Mouse (Mus musculus) midbrain, embryonic 11.5 days (tissue): ENCODE measurements around the gene Chmp1a. TPM values are rescaled to one million over a fixed set of nuclear protein-coding genes. Genes with fewer than 3 reads are reported as not detected.

ENCODE experiments used
- ATAC-seq: fragments of 200-750 bp; cut with Nextera tagmentation; 2 replicates; pipeline ENCODE4 v1.8.0; 2017; ENCODE audit warnings: moderate TSS enrichment, moderate library complexity; ENCODE audit not compliant: low FRiP score
- DNase-seq: peaks from one replicate; pipeline ENCODE4 v3.0.0; 2015; ENCODE audit warnings: low spot score; ENCODE audit errors: missing footprints
- H3K27ac ChIP-seq: fragments of 300-500 bp; sonication (generic); 2 replicates; pipeline ENCODE4 v1.5.1; 2014; ENCODE audit warnings: low read depth, low read length
- H3K27me3 ChIP-seq: fragments of 300-500 bp; sonication (generic); 2 replicates; pipeline ENCODE4 v1.6.1; 2014; ENCODE audit warnings: mild to moderate bottlenecking, low read length, moderate library complexity, mixed read lengths; ENCODE audit not compliant: control insufficient read depth, insufficient read depth
- H3K36me3 ChIP-seq: fragments of 300-500 bp; sonication (generic); 2 replicates; pipeline ENCODE4 v1.6.1; 2014; ENCODE audit warnings: mild to moderate bottlenecking, low read length, moderate library complexity, mixed read lengths; ENCODE audit not compliant: control insufficient read depth, insufficient read depth
- H3K4me1 ChIP-seq: fragments of 300-500 bp; sonication (generic); 2 replicates; pipeline ENCODE4 v1.6.1; 2014; ENCODE audit warnings: low read length; ENCODE audit not compliant: control insufficient read depth, insufficient read depth
- H3K4me2 ChIP-seq: fragments of 300-500 bp; sonication (generic); 2 replicates; pipeline ENCODE4 v1.6.1; 2014; ENCODE audit warnings: mild to moderate bottlenecking, moderate library complexity
- H3K4me3 ChIP-seq: fragments of 300-500 bp; sonication (generic); 2 replicates; pipeline ENCODE4 v1.5.1; 2014; ENCODE audit warnings: low read depth, low read length
- H3K9ac ChIP-seq: fragments of 300-500 bp; sonication (generic); 2 replicates; pipeline ENCODE4 v1.6.1; 2014; ENCODE audit warnings: low read length
- H3K9me3 ChIP-seq: fragments of 300-500 bp; sonication (generic); 2 replicates; pipeline ENCODE4 v1.6.1; 2016; ENCODE audit warnings: low read length; ENCODE audit not compliant: control insufficient read depth
- WGBS: fragments of 180-500 bp; shearing (Covaris S2); extraction: QIAGEN DNeasy Blood & Tissue Kit; methylation state at CpG from one replicate; pipeline ENCODE4 v1.1.7; 2014; 5-methylcytosine and 5-hydroxymethylcytosine counted together
- polyA plus RNA-seq: library from polyadenylated mRNA; unstranded; fragments of >200 nt; fragmentation: Nextera tagmentation; extraction: Ambion mirVana; gene quantifications from 2 replicates; pipeline ENCODE4 v1.2.1, GENCODE M21; 2014

Gene Chmp1a
- polyA plus RNA-seq, 1 experiment from 2014 or later = 104 TPM

DNA sequence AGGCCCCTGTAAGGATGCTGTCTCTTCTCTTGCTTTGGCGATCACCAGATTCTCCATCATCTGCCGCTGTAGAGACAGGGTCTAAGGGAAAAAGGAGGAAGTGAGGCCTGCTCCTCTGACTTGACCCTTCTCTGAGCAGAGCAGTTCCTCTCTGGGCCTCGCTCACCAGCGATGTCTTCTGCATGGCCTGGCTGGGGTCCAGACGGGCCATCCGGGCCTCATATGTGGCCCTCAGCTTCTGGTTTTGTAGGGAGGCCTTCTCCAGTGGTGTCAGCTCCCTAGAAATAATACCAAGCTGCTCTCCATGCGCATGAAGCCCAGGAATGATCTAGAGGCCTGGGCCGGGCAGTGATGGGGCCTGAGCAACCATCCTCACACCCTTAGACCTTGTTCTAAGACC is 36.0 kb upstream of the Chmp1a start:
- Histone ChIP-seq H3K4me3 (no peak overlapping the region), H3K9ac (no peak overlapping the region), H3K4me1 (peaks cover 7% of the 10 kb centered on the region), H3K9me3 (no peaks in the 10 kb centered on the region), H3K36me3 (peaks cover 25% of the 10 kb centered on the region), H3K27ac (no peak overlapping the region), H3K4me2 (no peak overlapping the region), H3K27me3 (no peaks in the 10 kb centered on the region)
- WGBS = 92% methylated on average over 8 of the region's 8 CpGs
- no peak for ATAC-seq
- peak; percentile 23 for DNase-seq

- Histone ChIP-seq H3K36me3 (peaks cover 25% of the 10 kb centered on the region), H3K4me1 (no peaks in the 10 kb centered on the region; the same call in none of the 2 replicates), H3K9ac (no peak overlapping the region), H3K27ac (no peak overlapping the region), H3K4me2 (no peak overlapping the region), H3K4me3 (no peak overlapping the region), H3K9me3 (no peaks in the 10 kb centered on the region), H3K27me3 (no peaks in the 10 kb centered on the region)
- ATAC-seq (no peak), DNase-seq (peak; percentile 17)
- 95% methylated on average over 6 of the region's 6 CpGs for WGBS
These were observed 35.2 kb upstream of the Chmp1a start for GRCm38 (mm10) chr8:123247748-123248147.

GRCm38 (mm10) chr8:123245543-123245942 is 33.0 kb upstream of the Chmp1a start:
- ATAC-seq (no peak), DNase-seq (peak; percentile 47)
- Histone ChIP-seq H3K36me3 (peaks cover 23% of the 10 kb centered on the region), H3K27me3 (no peaks in the 10 kb centered on the region), H3K27ac (no peak overlapping the region), H3K9ac (no peak overlapping the region), H3K4me2 (no peak overlapping the region), H3K4me1 (no peaks in the 10 kb centered on the region), H3K4me3 (no peak overlapping the region), H3K9me3 (no peaks in the 10 kb centered on the region)
- WGBS = 95% methylated on average over 12 of the region's 12 CpGs

- H3K36me3 ChIP-seq = peaks cover 18% of the 10 kb centered on the region
- H3K4me3 ChIP-seq = no peak overlapping the region
- no peak overlapping the region for H3K9ac ChIP-seq
- H3K9me3 ChIP-seq = no peaks in the 10 kb centered on the region
- H3K4me1 ChIP-seq = no peaks in the 10 kb centered on the region
- no peaks in the 10 kb centered on the region for H3K27me3 ChIP-seq
- DNase-seq (peak; percentile 75), ATAC-seq (no peak)
- WGBS = 98% methylated on average over 4 of the region's 4 CpGs
- no peak overlapping the region for H3K27ac ChIP-seq
- no peak overlapping the region for H3K4me2 ChIP-seq
These were observed 31.8 kb upstream of the Chmp1a start for GRCm38 (mm10) chr8:123244382-123244781.

DNA sequence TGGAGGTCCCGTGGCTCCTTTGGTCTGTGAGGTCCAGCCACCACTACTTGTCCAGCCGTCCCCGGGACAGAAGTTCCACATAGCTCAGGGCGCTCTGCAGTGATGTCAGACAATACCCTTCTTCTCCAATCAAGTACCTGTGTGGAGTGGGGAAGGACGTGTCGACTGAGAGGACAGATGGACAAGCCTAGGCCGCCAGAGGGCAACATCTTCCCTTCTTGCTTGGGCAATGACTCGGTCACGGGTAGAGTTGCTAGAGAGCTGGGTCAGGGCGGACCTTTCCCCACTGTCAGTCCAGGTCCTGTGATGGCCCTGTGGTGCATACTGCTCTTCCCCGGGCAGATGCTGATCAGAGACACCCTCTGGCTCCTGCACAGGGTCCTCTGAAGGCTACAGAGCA is 30.5 kb upstream of the Chmp1a start:
- H3K27me3 ChIP-seq = no peaks in the 10 kb centered on the region
- 63% methylated on average over 11 of the region's 11 CpGs for WGBS
- no peak for ATAC-seq
- no peaks in the 10 kb centered on the region for H3K9me3 ChIP-seq
- no peak overlapping the region for H3K27ac ChIP-seq
- H3K4me3 ChIP-seq = no peak overlapping the region
- no peak overlapping the region for H3K9ac ChIP-seq
- peaks cover 12% of the 10 kb centered on the region for H3K36me3 ChIP-seq
- no peak overlapping the region for H3K4me2 ChIP-seq
- H3K4me1 ChIP-seq = no peaks in the 10 kb centered on the region
- peak; percentile 72 for DNase-seq

DNA sequence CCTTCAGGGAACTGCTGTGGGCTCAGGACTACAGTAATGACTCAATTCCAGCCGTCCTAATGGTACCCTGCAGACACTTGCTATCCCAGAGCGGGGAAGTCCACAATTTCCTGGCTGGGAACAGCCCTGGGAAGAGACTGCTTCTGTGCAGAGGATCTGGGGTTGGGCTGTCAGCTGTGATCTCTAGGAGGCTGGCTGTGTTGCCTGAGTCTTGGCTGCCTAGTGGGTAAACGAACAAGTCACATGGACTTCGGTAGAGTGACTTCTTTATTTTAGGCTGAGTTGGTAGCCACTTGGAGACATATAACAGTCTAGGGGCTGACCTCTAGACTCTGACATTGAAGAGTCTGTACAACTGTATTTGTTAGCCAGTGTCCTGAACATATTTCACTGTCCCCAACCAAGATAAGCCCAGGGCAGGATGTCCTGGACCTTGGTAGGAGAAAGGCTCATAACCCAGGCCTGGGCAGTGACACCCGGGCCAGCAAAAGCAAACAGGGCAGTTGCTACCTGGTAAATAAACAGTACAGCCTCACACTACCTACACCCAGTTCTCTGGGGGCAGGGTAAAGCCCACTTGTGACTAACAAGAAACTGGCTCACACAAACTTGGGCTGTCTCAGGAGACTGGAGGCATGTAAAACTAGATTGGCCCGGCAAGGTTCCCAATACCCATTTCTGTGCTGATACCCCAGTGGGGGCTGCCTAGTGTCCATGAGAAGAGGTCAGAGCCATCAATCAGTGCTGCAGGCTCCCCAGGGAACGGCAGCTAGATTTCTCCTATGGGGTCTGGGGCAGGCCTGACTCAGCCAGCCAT is 29.8 kb upstream of the Chmp1a start:
- Histone ChIP-seq H3K36me3 (peaks cover 5% of the 10 kb centered on the region), H3K4me1 (no peaks in the 10 kb centered on the region), H3K4me2 (no peak overlapping the region), H3K9ac (no peak overlapping the region), H3K27me3 (no peaks in the 10 kb centered on the region), H3K9me3 (no peaks in the 10 kb centered on the region), H3K27ac (no peak overlapping the region), H3K4me3 (no peak overlapping the region)
- ATAC-seq = no peak
- WGBS = 90% methylated on average over 7 of the region's 7 CpGs
- DNase-seq = peak; percentile 72

DNA sequence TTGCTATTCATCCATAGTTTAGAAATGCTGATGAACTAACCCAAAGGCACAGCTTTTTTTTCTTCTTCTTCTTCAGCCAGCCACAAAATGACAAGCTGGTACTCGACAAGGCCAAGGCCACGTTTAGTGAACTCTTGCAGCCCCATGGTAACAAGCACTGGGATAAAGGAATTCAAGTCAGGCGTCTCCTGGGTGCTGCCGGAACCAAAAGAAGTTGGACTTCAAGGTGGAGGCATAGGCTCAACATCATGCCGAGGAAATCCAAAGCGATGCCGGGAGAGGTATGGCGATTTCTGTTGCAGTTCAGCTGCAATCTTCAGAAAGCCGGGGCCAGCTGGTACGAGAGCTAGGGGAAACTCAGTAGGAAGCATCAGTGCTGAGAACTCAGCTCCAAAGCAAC is 26.8 kb upstream of the Chmp1a start:
- WGBS = 82% methylated on average over 10 of the region's 10 CpGs

DNA sequence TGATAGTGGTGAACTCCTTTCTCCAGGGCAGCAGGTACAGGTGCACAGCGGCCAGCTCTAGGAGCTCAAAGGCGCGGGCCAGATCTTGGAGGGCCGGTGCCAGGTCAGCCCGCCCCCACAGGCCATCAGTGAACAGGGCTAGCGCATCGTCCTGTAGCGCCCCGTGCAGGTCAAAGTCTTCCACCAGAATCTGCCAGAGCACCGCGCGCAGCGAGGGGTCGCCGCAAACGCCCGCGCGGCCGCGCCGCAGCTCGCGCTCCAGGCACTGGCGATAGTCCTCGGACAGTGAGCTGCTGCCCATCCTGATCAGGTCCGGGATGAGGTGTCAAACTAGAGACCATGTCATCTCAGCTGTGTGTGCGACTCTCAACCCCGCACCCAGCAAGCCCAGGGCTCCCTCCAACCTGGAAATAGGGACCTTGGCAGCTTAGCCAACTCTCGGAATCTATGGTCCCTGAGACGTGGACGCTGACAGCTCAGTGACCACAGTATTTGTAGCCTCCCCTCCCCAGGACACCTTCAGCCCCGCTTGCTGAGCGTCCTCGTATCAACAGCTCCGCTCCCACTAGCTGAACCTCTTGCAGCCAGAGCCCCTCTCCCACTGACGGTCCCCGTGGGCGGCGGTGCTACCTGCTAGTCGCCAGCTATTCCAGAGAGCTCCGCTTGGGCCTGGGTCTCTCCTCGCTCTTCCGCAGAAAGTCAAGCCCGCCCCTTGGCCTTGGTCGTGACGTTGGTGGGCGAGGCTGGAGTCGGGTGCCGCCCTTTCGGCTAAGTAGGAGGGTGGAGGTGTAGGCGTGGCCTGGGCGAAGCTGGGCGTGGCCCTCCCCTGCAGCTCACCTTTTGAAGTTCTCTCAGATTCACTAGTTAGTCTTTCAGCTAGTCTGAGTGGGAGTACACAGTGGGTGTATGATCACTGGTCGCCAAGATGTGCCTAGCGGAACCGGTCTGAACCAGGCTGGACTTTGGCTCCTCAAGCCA is 23.2 kb upstream of the Chmp1a start, which contains the start of gene Spata2l:
Gene Spata2l (minus strand): TSS at position 714 of the 978 bp plus-strand sequence.
- Histone ChIP-seq H3K9me3 (no peaks in the 10 kb centered on the region), H3K27me3 (peaks cover 13% of the 10 kb centered on the region; the same call in 1 of the 2 replicates), H3K4me1 (peaks cover 7% of the 10 kb centered on the region)

More for the DNA sequence above, 26.8 kb upstream of the Chmp1a start:
- Histone ChIP-seq H3K9ac (no peak overlapping the region), H3K4me1 (peaks cover 7% of the 10 kb centered on the region), H3K36me3 (no peaks in the 10 kb centered on the region), H3K4me2 (no peak overlapping the region), H3K27me3 (peaks cover 8% of the 10 kb centered on the region; the same call in 1 of the 2 replicates), H3K4me3 (no peak overlapping the region), H3K27ac (no peak overlapping the region), H3K9me3 (no peaks in the 10 kb centered on the region)
- DNase-seq (no peak), ATAC-seq (no peak)

More for the DNA sequence above, 23.2 kb upstream of the Chmp1a start, which contains the start of gene Spata2l:
- Histone ChIP-seq H3K27ac (no peak within 1 kb of the TSS), H3K4me3 (peak within 1 kb of the TSS; percentile 44), H3K36me3 (no peaks in the 10 kb centered on the region), H3K9ac (peak within 1 kb of the TSS; percentile 58), H3K4me2 (peak within 1 kb of the TSS; percentile 79)
- WGBS = 1% methylated on average over 57 of the region's 57 CpGs
- DNase-seq = peak; percentile 97
- peak; percentile 89 for ATAC-seq
